Mouse (Mus musculus) CH12.LX (cell line): ENCODE data around the gene Wfdc6a. TPM values are rescaled to one million over a fixed set of nuclear protein-coding genes. Genes with fewer than 3 reads are reported as not detected.

ENCODE experiments used
- polyA plus RNA-seq: library from polyadenylated mRNA; unstranded; fragments of >175 nt; gene quantifications from 2 replicates; pipeline ENCODE4 v1.2.1, GENCODE M21; 2012; ENCODE audit warnings: low read depth; ENCODE audit not compliant: insufficient read length
- total RNA-seq, 2 experiments: library from RNA; depleted of rRNA; stranded (reverse); fragments of 300-350 nt in 1 of 2; fragments of >200 nt in 1 of 2; gene quantifications; 2 replicates each; pipeline ENCODE4 v1.2.3; 2012 to 2014

Wfdc6a gene
- total and polyA plus RNA-seq, 3 experiments: not detected

Other genes starting within 250 kb of the Wfdc6a start
Only the 20 nearest of the 32 such genes appear.
- gene Sdc4, start 141.6 kb downstream of the Wfdc6a start, total RNA-seq (2012; rRNA removed): 63.9 and 69.9 TPM in 2 replicates
- 53.4 and 59.8 TPM in 2 replicates for gene Sdc4, start 141.6 kb downstream of the Wfdc6a start, total RNA-seq (2014; rRNA removed)
- gene Sdc4, start 141.6 kb downstream of the Wfdc6a start, polyA plus RNA-seq: 36.4 and 46.6 TPM in 2 replicates
- gene Sys1, start 128.5 kb downstream of the Wfdc6a start, total RNA-seq (2012; rRNA removed): 58.5 and 59.7 TPM in 2 replicates
- gene Sys1, start 128.5 kb downstream of the Wfdc6a start, total RNA-seq (2014; rRNA removed): 41.8 and 46.6 TPM in 2 replicates
- gene Sys1, start 128.5 kb downstream of the Wfdc6a start, polyA plus RNA-seq: 46.5 and 57.4 TPM in 2 replicates
- gene Gm20458, start 124.5 kb downstream of the Wfdc6a start, total RNA-seq (2012; rRNA removed): 0.88 and 1.1 TPM in 2 replicates
- 0.74 TPM in 1 of 2 replicates, not detected in the other for gene Gm20458, start 124.5 kb downstream of the Wfdc6a start, total RNA-seq (2014; rRNA removed)
- gene Gm20458, start 124.5 kb downstream of the Wfdc6a start, polyA plus RNA-seq: 0.31 and 1.2 TPM in 2 replicates
- gene Trp53tg5, start 111.7 kb downstream of the Wfdc6a start, total RNA-seq (2012; rRNA removed): not detected in 2 replicates
- gene Trp53tg5, start 111.7 kb downstream of the Wfdc6a start, total RNA-seq (2014; rRNA removed): not detected in 2 replicates
- gene Trp53tg5, start 111.7 kb downstream of the Wfdc6a start, polyA plus RNA-seq: not detected in 2 replicates
- gene Dbndd2, start 99.3 kb downstream of the Wfdc6a start, total RNA-seq (2012; rRNA removed): 1.6 and 5.7 TPM in 2 replicates
- gene Dbndd2, start 99.3 kb downstream of the Wfdc6a start, total RNA-seq (2014; rRNA removed): 0.61 TPM in 1 of 2 replicates, not detected in the other
- gene Dbndd2, start 99.3 kb downstream of the Wfdc6a start, polyA plus RNA-seq: 0.31 and 0.53 TPM in 2 replicates
- 36.8 and 39.2 TPM in 2 replicates for gene Pigt, start 87.9 kb downstream of the Wfdc6a start, total RNA-seq (2012; rRNA removed)
- 12.4 and 14.0 TPM in 2 replicates for gene Pigt, start 87.9 kb downstream of the Wfdc6a start, total RNA-seq (2014; rRNA removed)
- 66.2 and 91.8 TPM in 2 replicates for gene Pigt, start 87.9 kb downstream of the Wfdc6a start, polyA plus RNA-seq
- not detected in 2 replicates for gene Wfdc2, start 23.0 kb downstream of the Wfdc6a start, total RNA-seq (2012; rRNA removed)
- not detected in 2 replicates for gene Wfdc2, start 23.0 kb downstream of the Wfdc6a start, total RNA-seq (2014; rRNA removed)
- gene Wfdc2, start 23.0 kb downstream of the Wfdc6a start, polyA plus RNA-seq: not detected in 2 replicates
- gene Spint3, start 12.0 kb downstream of the Wfdc6a start, total RNA-seq (2012; rRNA removed): not detected in 2 replicates
- gene Spint3, start 12.0 kb downstream of the Wfdc6a start, total RNA-seq (2014; rRNA removed): not detected in 2 replicates
- gene Spint3, start 12.0 kb downstream of the Wfdc6a start, polyA plus RNA-seq: not detected in 2 replicates
- gene Eppin, start 8.1 kb upstream of the Wfdc6a start, total RNA-seq (2012; rRNA removed): not detected in 2 replicates
- not detected in 2 replicates for gene Eppin, start 8.1 kb upstream of the Wfdc6a start, total RNA-seq (2014; rRNA removed)
- not detected in 2 replicates for gene Eppin, start 8.1 kb upstream of the Wfdc6a start, polyA plus RNA-seq
- not detected in 2 replicates for gene Wfdc6b, start 28.1 kb upstream of the Wfdc6a start, total RNA-seq (2012; rRNA removed)
- not detected in 2 replicates for gene Wfdc6b, start 28.1 kb upstream of the Wfdc6a start, total RNA-seq (2014; rRNA removed)
- not detected in 2 replicates for gene Wfdc6b, start 28.1 kb upstream of the Wfdc6a start, polyA plus RNA-seq
- not detected in 2 replicates for gene Wfdc8, start 28.2 kb upstream of the Wfdc6a start, total RNA-seq (2012; rRNA removed)
- not detected in 2 replicates for gene Wfdc8, start 28.2 kb upstream of the Wfdc6a start, total RNA-seq (2014; rRNA removed)
- gene Wfdc8, start 28.2 kb upstream of the Wfdc6a start, polyA plus RNA-seq: not detected in 2 replicates
- gene Wfdc16, start 53.3 kb upstream of the Wfdc6a start, total RNA-seq (2012; rRNA removed): not detected in 2 replicates
- not detected in 2 replicates for gene Wfdc16, start 53.3 kb upstream of the Wfdc6a start, total RNA-seq (2014; rRNA removed)
- not detected in 2 replicates for gene Wfdc16, start 53.3 kb upstream of the Wfdc6a start, polyA plus RNA-seq
- not detected in 2 replicates for gene Wfdc10, start 70.6 kb upstream of the Wfdc6a start, total RNA-seq (2012; rRNA removed)
- not detected in 2 replicates for gene Wfdc10, start 70.6 kb upstream of the Wfdc6a start, total RNA-seq (2014; rRNA removed)
- not detected in 2 replicates for gene Wfdc10, start 70.6 kb upstream of the Wfdc6a start, polyA plus RNA-seq
- gene Wfdc9, start 71.1 kb upstream of the Wfdc6a start, total RNA-seq (2012; rRNA removed): not detected in 2 replicates
- gene Wfdc9, start 71.1 kb upstream of the Wfdc6a start, total RNA-seq (2014; rRNA removed): not detected in 2 replicates
- gene Wfdc9, start 71.1 kb upstream of the Wfdc6a start, polyA plus RNA-seq: not detected in 2 replicates
- gene Wfdc11, start 88.6 kb upstream of the Wfdc6a start, total RNA-seq (2012; rRNA removed): not detected in 2 replicates
- not detected in 2 replicates for gene Wfdc11, start 88.6 kb upstream of the Wfdc6a start, total RNA-seq (2014; rRNA removed)
- gene Wfdc11, start 88.6 kb upstream of the Wfdc6a start, polyA plus RNA-seq: not detected in 2 replicates
- not detected in 2 replicates for gene Wfdc13, start 99.7 kb upstream of the Wfdc6a start, total RNA-seq (2012; rRNA removed)
- not detected in 2 replicates for gene Wfdc13, start 99.7 kb upstream of the Wfdc6a start, total RNA-seq (2014; rRNA removed)
- gene Wfdc13, start 99.7 kb upstream of the Wfdc6a start, polyA plus RNA-seq: not detected in 2 replicates
- not detected in 2 replicates for gene Spint4, start 113.1 kb upstream of the Wfdc6a start, total RNA-seq (2012; rRNA removed)
- not detected in 2 replicates for gene Spint4, start 113.1 kb upstream of the Wfdc6a start, total RNA-seq (2014; rRNA removed)
- gene Spint4, start 113.1 kb upstream of the Wfdc6a start, polyA plus RNA-seq: not detected in 2 replicates
- 1.4 and 2.4 TPM in 2 replicates for gene Spint5, start 129.9 kb upstream of the Wfdc6a start, total RNA-seq (2012; rRNA removed)
- not detected in 2 replicates for gene Spint5, start 129.9 kb upstream of the Wfdc6a start, total RNA-seq (2014; rRNA removed)
- gene Spint5, start 129.9 kb upstream of the Wfdc6a start, polyA plus RNA-seq: not detected in 2 replicates
- gene Wfdc3, start 160.5 kb upstream of the Wfdc6a start, total RNA-seq (2012; rRNA removed): 0.08 and 0.21 TPM in 2 replicates
- 0.14 TPM in 1 of 2 replicates, not detected in the other for gene Wfdc3, start 160.5 kb upstream of the Wfdc6a start, total RNA-seq (2014; rRNA removed)
- not detected in 2 replicates for gene Wfdc3, start 160.5 kb upstream of the Wfdc6a start, polyA plus RNA-seq
- gene Dnttip1, start 160.5 kb upstream of the Wfdc6a start, total RNA-seq (2012; rRNA removed): 14.0 and 15.2 TPM in 2 replicates
- 17.1 and 17.6 TPM in 2 replicates for gene Dnttip1, start 160.5 kb upstream of the Wfdc6a start, total RNA-seq (2014; rRNA removed)
- 29.7 and 35.0 TPM in 2 replicates for gene Dnttip1, start 160.5 kb upstream of the Wfdc6a start, polyA plus RNA-seq